ENCODE assay signal across 9 mouse cellular contexts in genomic region chr16:29451706-29452105, GRCm38 (mm10).
A peak's percentile ranks its signal among the peaks of the same experiment; 100 is the strongest.
DNase-seq lines count a peak whose midpoint lies in the region; ATAC-seq and TF ChIP-seq lines count a peak whose summit lies in the region.
"Had no signal": no experiment of that assay in that cellular context is flagged by ENCODE, and none has a peak within 500 bp of the region (broad histone marks: within the 10 kb centered on the region; RNA-seq: fewer than 3 reads in every experiment).

No protein-coding gene starts in this region.

- H3K4me1 ChIP-seq in CH12.LX (ENCODE audit: control insufficient read depth in 1 of 2, insufficient read depth in 2 of 2) = no peaks in the 10 kb centered on the region
- H3K4me1 ChIP-seq in cerebellum, adult 2 months (ENCODE audit: control insufficient read depth, insufficient read depth, low read length) = no peaks in the 10 kb centered on the region
- H3K4me1 ChIP-seq in midbrain, embryonic 11.5 days (ENCODE audit: control insufficient read depth, insufficient read depth, low read length) = no peaks in the 10 kb centered on the region
- H3K4me1 ChIP-seq: hindbrain, embryonic 15.5 days had no signal

- H3K79me2 ChIP-seq in CH12.LX (replicated peaks; ENCODE audit: control insufficient read depth, extremely low read depth, insufficient read depth, poor library complexity, severe bottlenecking) = no peaks in the 10 kb centered on the region

- H3K9me3 ChIP-seq in CH12.LX (replicated peaks; ENCODE audit: low read length) = no peaks in the 10 kb centered on the region
- no peaks in the 10 kb centered on the region for H3K9me3 ChIP-seq in midbrain, embryonic 11.5 days (ENCODE audit: control insufficient read depth, low read length)
- H3K9me3 ChIP-seq: hindbrain, embryonic 15.5 days had no signal

- TF ChIP-seq POLR2A in CH12.LX (IDR thresholded peaks at IDR 0.05; ENCODE audit: low read depth, low read length) = no peak
- TF ChIP-seq POLR2A in cerebellum, adult 2 months (IDR thresholded peaks at IDR 0.05; ENCODE audit: borderline replicate concordance, insufficient read depth, low read length) = no peak

- no peaks in the 10 kb centered on the region for H3K36me3 ChIP-seq in CH12.LX (replicated peaks in 1 of 2; ENCODE audit: control insufficient read depth in 1 of 2, insufficient read depth in 1 of 2, low read length in 1 of 2)
- no peaks in the 10 kb centered on the region for H3K36me3 ChIP-seq in midbrain, embryonic 11.5 days (ENCODE audit: control insufficient read depth, insufficient read depth, low read length)
- H3K36me3 ChIP-seq: hindbrain, embryonic 15.5 days had no signal

- in situ Hi-C loops in CH12.LX (cut with MboI; ENCODE audit: low pct_ligation_motif_present, low pct_unique_long_range_greater_than_20kb, low sequenced_read_pairs) = loop anchor here (10.0 to 25.0 kb wide), 2 partner anchors 103 to 864 kb away; no protein-coding TSS in a partner anchor

- no peak overlapping the region for H3K4me2 ChIP-seq in CH12.LX (ENCODE audit: insufficient read depth, low read depth, poor library complexity, severe bottlenecking)
- no peak overlapping the region for H3K4me2 ChIP-seq in midbrain, embryonic 11.5 days
- H3K4me2 ChIP-seq: hindbrain, embryonic 15.5 days had no signal

- no peaks in the 10 kb centered on the region for H3K27me3 ChIP-seq in CH12.LX (replicated peaks)
- H3K27me3 ChIP-seq in cerebellum, adult 2 months (ENCODE audit: control insufficient read depth, insufficient read depth, low read length) = no peaks in the 10 kb centered on the region
- H3K27me3 ChIP-seq in midbrain, embryonic 11.5 days (ENCODE audit: control insufficient read depth, insufficient read depth, low read length) = no peaks in the 10 kb centered on the region
- H3K27me3 ChIP-seq: hindbrain, embryonic 15.5 days had no signal

- no peak for DNase-seq in gastrocnemius, adult 2 months
- DNase-seq in gastrocnemius, postnatal 14 days = no peak
- DNase-seq in CH12.LX (ENCODE audit: extremely low read depth) = peak; percentile 76
- DNase-seq in cerebellum, adult 2 months = peak; percentile 31 to 34
- DNase-seq in left cerebral cortex, adult 2 months (ENCODE audit: extremely low spot score in 1 of 2, low spot score in 2 of 2) = peak; percentile 44 to 60
- peak; percentile 90 for DNase-seq in midbrain, embryonic 11.5 days (ENCODE audit: low spot score, missing footprints)
- DNase-seq in spleen, postnatal 36 days (ENCODE audit: low spot score in 2 of 2) = no peak

- intact Hi-C loops in gastrocnemius, adult 2 months (cut with DNase I) = no loop called here
- intact Hi-C loops in gastrocnemius, postnatal 14 days (cut with DNase I; ENCODE audit: low total_unique reads) = no loop called here
- intact Hi-C loops in left cerebral cortex, adult 2 months (cut with DNase I) = loop anchor here (10.0 kb wide), 1 partner anchor 617 kb away; no protein-coding TSS in a partner anchor

- peak; percentile 88 for ATAC-seq in granulocyte monocyte progenitor cell, adult 5-6 weeks (replicated peaks; ENCODE audit: poor library complexity, severe bottlenecking)
- peak; percentile 63; the same call in 1 of the 2 replicates for ATAC-seq in midbrain, embryonic 11.5 days (ENCODE audit: low FRiP score)

- dilution Hi-C loops in CH12.LX (cut with MboI; ENCODE audit: extremely low pct_ligation_motif_present, extremely low pct_unique_long_range_greater_than_20kb, low sequenced_read_pairs) = no loop called here

- TF ChIP-seq EP300 in CH12.LX (IDR thresholded peaks at IDR 0.05; ENCODE audit: low read length) = no peak

- peak; percentile 37 for TF ChIP-seq CTCF in gastrocnemius, adult 2 months (IDR thresholded peaks at IDR 0.05)
- TF ChIP-seq CTCF in CH12.LX (conservative IDR thresholded peaks at IDR 0.05 in 1 of 2, IDR thresholded peaks at IDR 0.05 in 1 of 2; ENCODE audit: low read depth in 2 of 2, low read length in 2 of 2) = peak; percentile 35 to 95
- peak; percentile 56 for TF ChIP-seq CTCF in cerebellum, adult 2 months (IDR thresholded peaks at IDR 0.05; ENCODE audit: borderline replicate concordance, insufficient read depth, low read depth, low read length)
- peak; percentile 60 for TF ChIP-seq CTCF in left cerebral cortex, adult 2 months (IDR thresholded peaks at IDR 0.05)

- WGBS in cerebellum, adult 2 months = 54% methylated on average over 3 of the region's 3 CpGs
- 68% methylated on average over 3 of the region's 3 CpGs for WGBS in midbrain, embryonic 11.5 days

- TF ChIP-seq RAD21 in CH12.LX (IDR thresholded peaks at IDR 0.05; ENCODE audit: low read depth, low read length) = peak; percentile 78

- no peak overlapping the region for H3K9ac ChIP-seq in CH12.LX (ENCODE audit: insufficient read depth, low read depth)
- no peak overlapping the region for H3K9ac ChIP-seq in midbrain, embryonic 11.5 days (ENCODE audit: low read length)
- H3K9ac ChIP-seq: hindbrain, embryonic 15.5 days had no signal

- no peak overlapping the region for H3K4me3 ChIP-seq in gastrocnemius, adult 2 months
- no peak overlapping the region for H3K4me3 ChIP-seq in CH12.LX (replicated peaks in 1 of 3; ENCODE audit: low read depth in 2 of 3, low read length in 2 of 3, poor library complexity in 1 of 3)
- H3K4me3 ChIP-seq in cerebellum, adult 2 months (replicated peaks; ENCODE audit: insufficient read depth, low read depth, low read length) = no peak overlapping the region
- H3K4me3 ChIP-seq in left cerebral cortex, adult 2 months = no peak overlapping the region
- H3K4me3 ChIP-seq in midbrain, embryonic 11.5 days (ENCODE audit: low read depth, low read length) = no peak overlapping the region
- H3K4me3 ChIP-seq: hindbrain, embryonic 15.5 days had no signal

- H3K27ac ChIP-seq in gastrocnemius, adult 2 months = no peak overlapping the region
- H3K27ac ChIP-seq in CH12.LX (ENCODE audit: insufficient read depth, low read depth) = no peak overlapping the region
- no peak overlapping the region for H3K27ac ChIP-seq in cerebellum, adult 2 months (ENCODE audit: insufficient read depth, low read length)
- no peak overlapping the region for H3K27ac ChIP-seq in left cerebral cortex, adult 2 months
- H3K27ac ChIP-seq in midbrain, embryonic 11.5 days (ENCODE audit: low read depth, low read length) = no peak overlapping the region
- H3K27ac ChIP-seq: hindbrain, embryonic 15.5 days had no signal

TF ChIP-seq in CH12.LX, 34 proteins besides CTCF, POLR2A, EP300 and RAD21:
- TF ChIP-seq SMC3 (IDR thresholded peaks at IDR 0.05; ENCODE audit: low read depth, low read length) (peak; percentile 95), ELF1 (IDR thresholded peaks at IDR 0.05; ENCODE audit: low read depth, low read length) (peak; percentile 23; the same call in 1 of the 2 replicates), KAT2A (IDR thresholded peaks at IDR 0.05; ENCODE audit: insufficient replicate concordance, low read length) (no peak), JUND (conservative IDR thresholded peaks at IDR 0.05; ENCODE audit: low read depth, low read length) (no peak), CHD1 (IDR thresholded peaks at IDR 0.05; ENCODE audit: low read depth, low read length) (no peak), MAX (IDR thresholded peaks at IDR 0.05; ENCODE audit: low read length) (no peak), USF1 (IDR thresholded peaks at IDR 0.05; ENCODE audit: low read depth, low read length) (no peak), MXI1 (IDR thresholded peaks at IDR 0.05; ENCODE audit: low read depth, low read length) (no peak), MEF2A (IDR thresholded peaks at IDR 0.05; ENCODE audit: borderline replicate concordance, low read depth, low read length) (no peak), UBTF (IDR thresholded peaks at IDR 0.05; ENCODE audit: low read depth, low read length) (no peak), E2F4 (IDR thresholded peaks at IDR 0.05; ENCODE audit: insufficient replicate concordance, low read depth, low read length) (no peak), MAFK (IDR thresholded peaks at IDR 0.05; ENCODE audit: insufficient replicate concordance, low read length) (no peak), ZNF384 (IDR thresholded peaks at IDR 0.05; ENCODE audit: low read depth, low read length) (no peak), MAZ (IDR thresholded peaks at IDR 0.05; ENCODE audit: low read depth, low read length) (no peak), BHLHE40 (IDR thresholded peaks at IDR 0.05; ENCODE audit: low read depth, low read length) (no peak), JUN (IDR thresholded peaks at IDR 0.05; ENCODE audit: insufficient read depth, low read depth, low read length) (no peak), NELFE (IDR thresholded peaks at IDR 0.05; ENCODE audit: low read depth, low read length) (no peak), ETS1 (conservative IDR thresholded peaks at IDR 0.05; ENCODE audit: low read depth, low read length) (no peak), NRF1 (IDR thresholded peaks at IDR 0.05; ENCODE audit: low read depth, low read length) (no peak), POLR2AphosphoS2 (IDR thresholded peaks at IDR 0.05; ENCODE audit: low read depth, low read length) (no peak), TCF12 (IDR thresholded peaks at IDR 0.05; ENCODE audit: low read depth, low read length) (0 out of 2 replicates have a peak, but pooled peaks have one; percentile 28), ZKSCAN1 (IDR thresholded peaks at IDR 0.05; ENCODE audit: borderline replicate concordance, low read depth, low read length) (no peak), USF2 (conservative IDR thresholded peaks at IDR 0.05; ENCODE audit: low read depth, low read length) (no peak), ZMIZ1 (IDR thresholded peaks at IDR 0.05; ENCODE audit: low read depth, low read length) (no peak), SIN3A (IDR thresholded peaks at IDR 0.05; ENCODE audit: low read length) (no peak), MYC (IDR thresholded peaks at IDR 0.05; ENCODE audit: low read depth, low read length) (no peak), CHD2 (IDR thresholded peaks at IDR 0.05; ENCODE audit: low read length) (no peak), ZC3H11A (IDR thresholded peaks at IDR 0.05; ENCODE audit: low read depth, low read length) (peak; percentile 34), RCOR1 (conservative IDR thresholded peaks at IDR 0.05; ENCODE audit: low read depth, low read length) (no peak), IRF4 (IDR thresholded peaks at IDR 0.05; ENCODE audit: low read depth, low read length) (0 out of 2 replicates have a peak, but pooled peaks have one; percentile 16), GABPA (IDR thresholded peaks at IDR 0.05; ENCODE audit: insufficient replicate concordance, low read depth, low read length) (no peak), TBP (conservative IDR thresholded peaks at IDR 0.05; ENCODE audit: low read depth, low read length) (no peak), PAX5 (IDR thresholded peaks at IDR 0.05; ENCODE audit: low read length) (no peak), HCFC1 (IDR thresholded peaks at IDR 0.05; ENCODE audit: low read depth, low read length) (no peak)

Comparison
In these comparisons a context has a peak if more than half of its experiments do, and no peak if none do; other contexts are left out.
1. DNase-seq: peak in CH12.LX (single experiment), cerebellum, adult 2 months (2 of 2), left cerebral cortex, adult 2 months (2 of 2) and midbrain, embryonic 11.5 days (single experiment); none in gastrocnemius, adult 2 months (single experiment), gastrocnemius, postnatal 14 days (single experiment) and spleen, postnatal 36 days (0 of 2).
2. Peak in every context shown above with its lines, with median percentiles within 50 percentile points of each other: CTCF ChIP-seq.